Mouse (Mus musculus) adrenal gland, adult 2 months (tissue): ENCODE measurements around the gene Gm7233. TPM values are rescaled to one million over a fixed set of nuclear protein-coding genes. Genes with fewer than 3 reads are reported as not detected.
"Not testable (repeated sequence)": the region's sequence is repeated elsewhere in the genome, so short reads cannot be mapped to it uniquely, and the experiment has no call there.

Experiments used
- DNase-seq: peaks from one replicate; pipeline ENCODE4 v3.0.0; 2021
- long read RNA-seq: library from polyadenylated mRNA; stranded (forward); transcript quantifications from one replicate; pipeline ENCODE4 v2.0.0, GENCODE M21; 2021
- polyA plus RNA-seq: library from polyadenylated mRNA; depleted of rRNA; stranded (reverse); fragments of >200 nt; gene quantifications from 2 replicates; pipeline ENCODE4 v1.2.3, GENCODE M21; 2012; rRNA removed
- total RNA-seq, 2 experiments: library from RNA; stranded (reverse); gene quantifications; 2 replicates each; pipeline ENCODE4 v1.2.3; 2021

Gm7233 gene
- total RNA-seq: not detected
- not detected in 2 replicates for polyA plus RNA-seq
- long read RNA-seq: 0 reads

GRCm38 (mm10) chr14:43179567-43179966 is at the start of gene Gm7233:
Gene Gm7233, plus strand, starts transcription at chr14:43179867.
- not testable (repeated sequence) for DNase-seq

- DNase-seq: peak; percentile 2
These were observed 12.5 kb upstream of the Gm7233 start for GRCm38 (mm10) chr14:43167189-43167588.

GRCm38 (mm10) chr14:43167942-43168341 is 11.7 kb upstream of the Gm7233 start:
- DNase-seq: not testable (repeated sequence)

GRCm38 (mm10) chr14:43168573-43169170 is 11.0 kb upstream of the Gm7233 start:
- DNase-seq: not testable (repeated sequence)

GRCm38 (mm10) chr14:43235204-43235603 is 55.5 kb downstream of the Gm7233 start, which contains the start of gene Gm8122:
Gene Gm8122, minus strand, starts transcription at chr14:43235304.
- not testable (repeated sequence) for DNase-seq

Other genes with a start within 250 kb of the Gm7233 start
- not detected for gene Gm8082, start 186.2 kb upstream of the Gm7233 start, total RNA-seq
- not detected in 2 replicates for gene Gm8082, start 186.2 kb upstream of the Gm7233 start, polyA plus RNA-seq
- not detected for gene Gm10376, start 164.2 kb upstream of the Gm7233 start, total RNA-seq
- gene Gm10376, start 164.2 kb upstream of the Gm7233 start, polyA plus RNA-seq: not detected in 2 replicates
- not detected for gene Gm8094, start 103.2 kb upstream of the Gm7233 start, total RNA-seq
- not detected in 2 replicates for gene Gm8094, start 103.2 kb upstream of the Gm7233 start, polyA plus RNA-seq
- not detected for gene Gm8104, start 79.3 kb upstream of the Gm7233 start, total RNA-seq
- not detected in 2 replicates for gene Gm8104, start 79.3 kb upstream of the Gm7233 start, polyA plus RNA-seq
- gene Gm8122, start 55.4 kb downstream of the Gm7233 start, total RNA-seq: not detected
- gene Gm8122, start 55.4 kb downstream of the Gm7233 start, polyA plus RNA-seq: not detected in 2 replicates
- not detected for gene Gm8126, start 78.8 kb downstream of the Gm7233 start, total RNA-seq
- not detected in 2 replicates for gene Gm8126, start 78.8 kb downstream of the Gm7233 start, polyA plus RNA-seq
- not detected for gene Gm9732, start 95.2 kb downstream of the Gm7233 start, total RNA-seq
- not detected in 2 replicates for gene Gm9732, start 95.2 kb downstream of the Gm7233 start, polyA plus RNA-seq
- not detected for gene Gm8127, start 114.0 kb downstream of the Gm7233 start, total RNA-seq
- not detected in 2 replicates for gene Gm8127, start 114.0 kb downstream of the Gm7233 start, polyA plus RNA-seq
- gene 1700001F09Rik, start 167.9 kb downstream of the Gm7233 start, total RNA-seq: not detected
- gene 1700001F09Rik, start 167.9 kb downstream of the Gm7233 start, polyA plus RNA-seq: not detected in 2 replicates
- not detected for gene Gm8138, start 236.5 kb downstream of the Gm7233 start, total RNA-seq
- not detected in 2 replicates for gene Gm8138, start 236.5 kb downstream of the Gm7233 start, polyA plus RNA-seq